Mouse (Mus musculus) A20 (cell line): ENCODE measurements around the gene Nfatc2.

ENCODE experiments used
- DNase-seq: peaks from one replicate; pipeline ENCODE4 v3.0.0-alpha.2; 2011; ENCODE audit warnings: low read depth, low spot score

The Nfatc2 gene

GRCm38 (mm10) chr2:168579109-168579508, 22.3 kb downstream of the Nfatc2 start:
- no peak for DNase-seq

DNA sequence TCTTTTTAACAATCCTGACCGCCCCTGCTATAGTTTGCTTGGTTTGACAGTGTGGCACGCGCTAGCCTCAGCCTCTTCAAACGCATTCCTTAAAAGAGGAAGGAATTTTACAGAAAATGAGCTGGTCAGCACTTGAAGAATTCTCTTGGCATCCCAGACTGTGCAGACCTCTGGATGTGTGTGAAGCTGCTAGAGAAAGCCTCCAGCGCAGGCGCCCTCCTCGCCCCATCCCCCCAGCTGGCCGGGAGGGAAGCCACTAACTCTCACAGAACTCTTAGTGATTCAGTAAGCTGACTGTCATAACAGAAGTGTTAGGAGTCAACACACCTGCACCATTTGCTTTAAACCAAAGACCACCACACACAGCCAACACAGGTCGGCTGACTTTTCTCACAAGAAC, 23.3 kb downstream of the Nfatc2 start:
- no peak for DNase-seq

- no peak for DNase-seq
Observed at GRCm38 (mm10) chr2:168577381-168577780, 24.1 kb downstream of the Nfatc2 start.

GRCm38 (mm10) chr2:168575834-168576233, 25.6 kb downstream of the Nfatc2 start:
- no peak for DNase-seq

GRCm38 (mm10) chr2:168574934-168575333, 26.5 kb downstream of the Nfatc2 start:
- peak; percentile 57 for DNase-seq

DNA sequence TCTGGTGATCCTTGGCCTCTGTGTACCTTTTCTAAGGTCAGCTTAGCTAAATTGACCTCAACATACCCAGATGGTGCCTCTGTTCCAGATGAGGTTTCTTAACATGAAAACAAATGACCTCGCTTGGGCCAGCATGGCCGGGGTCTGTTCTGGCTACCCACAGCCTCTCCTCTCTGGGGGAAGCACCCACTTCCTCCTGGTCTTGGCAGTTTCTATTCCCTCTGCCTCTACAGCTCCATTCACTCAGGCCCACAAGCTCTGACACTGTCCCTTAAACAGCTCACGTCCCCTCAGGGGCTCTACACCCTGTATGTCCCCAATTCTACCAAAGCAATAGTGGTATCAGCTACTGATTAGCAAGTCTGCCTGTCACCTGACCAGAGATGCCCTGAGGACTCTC, 27.6 kb downstream of the Nfatc2 start:
- no peak for DNase-seq

DNA sequence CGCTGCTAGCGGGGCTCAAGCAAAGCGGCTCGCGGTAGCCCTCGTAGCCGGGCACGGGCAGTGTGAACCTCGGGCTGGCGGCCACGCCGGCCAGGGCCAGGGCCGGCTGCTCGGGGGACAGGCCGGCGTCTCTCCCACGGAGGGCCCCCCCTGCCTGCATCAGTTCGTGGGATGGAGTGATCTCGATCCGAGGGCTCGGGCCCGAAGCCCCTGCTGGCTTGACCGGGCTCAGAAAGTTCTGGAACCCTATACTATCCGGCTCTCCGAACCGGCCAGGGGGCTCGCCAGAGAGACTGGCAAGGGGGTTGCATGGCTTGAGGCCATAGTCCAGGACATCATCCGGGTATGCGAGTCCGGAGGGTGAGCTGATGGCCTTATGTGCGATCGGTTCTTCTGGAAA, 30.2 kb downstream of the Nfatc2 start:
- DNase-seq: no peak

DNA sequence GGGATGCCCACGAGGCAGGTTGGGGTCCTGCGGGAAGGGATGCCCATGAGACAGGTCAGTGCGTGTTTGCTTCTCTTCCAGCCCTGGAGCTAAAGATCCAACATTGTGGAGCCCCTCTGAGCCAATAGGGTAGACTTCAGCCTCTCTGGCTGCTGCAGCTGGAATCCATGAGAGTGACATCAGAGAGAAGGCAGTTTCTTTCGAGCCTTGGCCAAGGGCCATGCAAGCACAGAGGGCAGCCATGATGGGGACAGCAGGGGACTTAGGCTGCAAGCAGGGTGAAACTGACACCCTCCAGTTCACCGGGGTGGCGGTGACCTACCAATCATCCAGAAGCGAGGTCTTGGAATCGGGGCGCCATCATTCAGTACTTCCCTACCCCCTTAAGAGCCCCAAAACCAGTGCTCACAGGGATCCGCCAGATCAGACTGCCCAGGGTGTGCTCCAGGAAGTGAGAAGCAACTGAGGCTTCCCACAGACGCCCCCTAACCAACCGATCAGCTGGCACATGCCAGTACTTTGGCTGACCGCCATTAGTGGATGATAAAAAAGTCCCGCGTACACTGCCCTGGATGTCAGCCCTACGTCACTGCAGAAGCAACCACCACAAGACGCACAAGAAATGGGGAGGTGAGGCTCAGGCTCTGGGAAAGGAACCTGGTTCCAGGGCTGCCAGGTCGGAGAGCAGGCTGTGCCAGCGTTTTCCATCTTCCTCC, 35.8 kb downstream of the Nfatc2 start:
- DNase-seq: no peak

- no peak for DNase-seq
Observed at GRCm38 (mm10) chr2:168563184-168563583, 38.3 kb downstream of the Nfatc2 start.

GRCm38 (mm10) chr2:168557035-168557434, 44.4 kb downstream of the Nfatc2 start:
- DNase-seq: no peak

DNA sequence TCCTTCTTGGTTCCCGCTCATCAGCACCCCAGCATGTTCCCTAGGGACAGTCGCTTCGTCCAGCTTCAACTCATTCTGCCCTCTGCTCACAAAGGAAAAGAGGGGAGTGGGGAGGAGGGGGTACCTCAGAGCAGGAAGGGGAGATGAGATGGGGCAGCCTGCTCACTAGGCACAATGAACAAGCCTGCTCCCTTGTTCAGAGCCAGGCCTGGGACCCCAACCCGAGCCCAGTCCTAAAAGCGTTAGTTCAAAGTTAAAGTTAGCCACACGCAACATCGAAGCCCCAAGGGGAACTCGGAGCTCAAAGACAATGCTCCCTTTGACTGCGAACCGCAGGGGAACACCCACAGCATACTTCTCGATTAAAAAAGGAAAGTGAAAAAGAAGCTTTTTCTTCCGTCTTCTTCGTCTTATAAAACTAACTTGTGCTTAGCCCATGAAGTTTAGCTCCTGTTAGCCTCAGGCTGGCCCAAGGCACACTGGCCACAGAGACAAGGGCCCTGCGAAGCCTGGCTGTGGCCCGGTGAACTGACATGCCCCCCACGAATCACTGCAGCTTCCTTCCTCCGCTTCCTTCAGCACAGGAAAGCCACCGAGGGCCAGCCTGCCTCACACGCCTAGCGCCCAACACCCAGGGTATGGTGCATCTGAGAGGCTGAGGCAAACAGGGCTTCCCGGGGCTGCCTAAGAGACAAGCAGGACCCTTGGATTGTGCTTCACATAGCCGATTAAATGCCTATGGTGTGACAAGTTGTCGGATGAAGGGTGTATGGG, 45.4 kb downstream of the Nfatc2 start:
- peak; percentile 78 for DNase-seq

DNA sequence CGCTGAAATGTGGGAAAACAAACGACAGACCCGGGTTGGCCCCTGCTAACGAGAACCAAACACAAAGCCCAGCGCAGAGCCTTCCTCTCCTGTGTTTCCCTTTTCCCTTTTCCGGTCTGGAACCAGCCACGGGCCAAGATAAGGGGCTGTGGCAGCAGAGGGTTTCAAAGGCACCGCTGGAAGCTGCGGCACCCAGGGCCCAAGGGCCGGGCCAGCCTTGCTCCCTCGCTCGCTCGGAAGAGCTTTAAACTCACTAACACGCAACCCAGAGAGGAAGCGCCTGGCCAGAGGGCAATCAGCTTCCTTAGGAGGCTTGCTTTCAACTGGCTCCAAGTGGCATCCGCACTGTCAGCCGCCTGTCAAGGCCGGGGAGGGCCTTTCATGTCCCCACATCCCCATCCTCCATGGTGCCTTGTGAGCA, 47.9 kb downstream of the Nfatc2 start:
- no peak for DNase-seq

- DNase-seq: no peak
Observed at GRCm38 (mm10) chr2:168552405-168552804, 49.1 kb downstream of the Nfatc2 start.

DNA sequence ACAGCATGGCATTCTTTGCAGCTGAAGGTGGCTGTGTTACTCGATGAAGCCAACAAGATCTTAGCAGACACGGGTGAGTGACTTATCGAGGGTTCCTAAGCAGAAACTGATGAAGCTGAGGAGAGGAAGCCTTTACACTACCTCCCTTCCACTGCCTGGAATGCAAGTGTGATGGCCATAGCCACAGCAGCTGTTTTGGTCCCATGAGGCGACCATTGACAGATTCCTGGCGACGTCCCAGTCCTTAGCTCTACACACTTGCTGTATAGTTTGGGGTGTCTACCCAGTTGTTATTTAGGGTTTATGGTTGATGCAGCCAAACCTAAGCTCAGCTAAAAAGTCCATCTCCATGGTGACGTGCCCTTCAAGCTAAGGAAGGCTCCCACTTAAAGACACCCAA, 50.2 kb downstream of the Nfatc2 start:
- DNase-seq: no peak

GRCm38 (mm10) chr2:168549326-168549725, 52.1 kb downstream of the Nfatc2 start:
- no peak for DNase-seq

GRCm38 (mm10) chr2:168548008-168548407, 53.4 kb downstream of the Nfatc2 start:
- no peak for DNase-seq

DNA sequence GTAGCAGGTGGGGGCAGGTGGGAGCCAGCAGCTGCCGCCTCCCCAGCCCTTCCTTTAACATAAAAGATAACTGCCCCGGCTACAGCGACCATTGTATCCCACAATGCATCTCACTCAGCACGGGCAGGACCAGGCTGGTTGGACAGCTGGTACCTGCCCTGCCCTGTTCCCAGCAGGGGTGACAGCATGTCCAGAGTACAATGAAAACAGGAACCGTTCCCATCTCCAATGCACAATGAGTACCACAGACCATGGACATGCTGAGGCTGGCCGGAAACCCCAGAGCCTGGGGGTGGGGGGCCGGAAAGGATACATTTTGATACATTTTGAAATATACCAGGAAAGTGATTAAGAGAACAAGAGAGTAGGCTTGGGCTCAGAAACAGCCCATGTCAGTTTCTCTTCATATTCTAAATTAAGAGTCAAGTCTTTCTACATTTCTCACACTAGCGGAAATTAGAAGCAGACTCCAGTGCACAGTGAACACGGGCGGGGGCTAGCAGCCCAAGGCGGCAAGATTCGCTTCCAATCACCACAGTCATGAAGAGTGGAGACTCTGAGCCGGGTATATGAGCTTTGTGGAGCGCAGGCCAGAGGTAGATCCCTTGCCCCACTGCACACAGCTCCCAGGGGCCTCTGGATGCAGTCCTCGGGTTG, 55.4 kb downstream of the Nfatc2 start:
- no peak for DNase-seq

- no peak for DNase-seq
Observed at GRCm38 (mm10) chr2:168544102-168544501, 57.4 kb downstream of the Nfatc2 start.

- DNase-seq: no peak
Observed at GRCm38 (mm10) chr2:168543026-168543425, 58.4 kb downstream of the Nfatc2 start.

- DNase-seq: no peak
Observed at GRCm38 (mm10) chr2:168541223-168541622, 60.2 kb downstream of the Nfatc2 start.

DNA sequence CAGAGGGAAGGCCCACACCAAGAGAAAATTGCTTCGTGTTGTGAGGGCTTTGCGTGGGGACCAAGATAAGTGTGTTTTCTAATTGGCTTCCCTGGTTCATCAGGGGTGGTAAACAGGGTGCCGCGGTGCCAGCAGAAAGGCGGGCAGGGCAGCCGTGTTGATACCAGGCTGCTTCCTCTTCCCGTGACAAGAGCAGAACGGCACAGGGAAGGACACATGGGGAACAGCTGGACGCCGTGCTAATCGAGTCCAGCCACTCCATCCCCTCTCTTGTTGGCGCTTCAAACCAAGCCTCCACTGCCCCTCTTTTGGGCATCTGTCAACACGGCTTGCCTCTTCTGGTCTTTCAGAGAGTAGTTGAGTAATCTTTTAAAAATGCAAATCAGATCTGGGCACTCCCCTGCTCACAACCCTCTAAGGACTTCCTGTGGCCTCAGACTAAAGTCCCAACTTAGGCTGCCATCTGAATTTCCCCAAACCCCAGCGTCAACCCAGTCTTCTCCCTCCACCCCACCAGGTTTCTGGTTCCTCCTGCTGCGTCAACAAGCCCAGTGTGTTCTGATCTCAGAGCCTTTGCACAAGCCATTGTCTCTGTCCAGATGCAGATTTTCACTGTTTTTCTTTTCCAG, 61.7 kb downstream of the Nfatc2 start:
- peak; percentile 86 for DNase-seq

DNA sequence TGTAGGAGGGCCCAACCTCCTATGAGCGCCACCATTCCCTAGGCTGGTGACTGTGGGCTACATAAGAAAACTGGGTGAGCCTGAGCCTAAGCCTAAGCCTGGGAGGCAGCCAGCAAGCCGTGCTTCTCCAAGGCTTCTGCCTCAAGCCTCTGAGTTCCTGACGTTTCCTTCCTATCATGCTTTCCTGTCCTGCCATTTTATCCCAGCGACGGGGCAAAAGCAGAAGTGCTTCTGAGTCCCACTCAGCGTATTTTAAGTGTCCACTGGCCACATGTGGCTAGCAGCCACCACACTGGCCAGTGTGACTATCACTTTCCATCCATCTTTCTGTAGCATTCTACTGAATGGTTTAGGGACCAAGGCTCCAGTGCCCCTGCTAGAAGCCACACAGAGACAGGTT, 62.4 kb downstream of the Nfatc2 start:
- DNase-seq: no peak
